Comparison of ENCODE assay signal across 11 mouse cellular contexts in the genomic region with DNA sequence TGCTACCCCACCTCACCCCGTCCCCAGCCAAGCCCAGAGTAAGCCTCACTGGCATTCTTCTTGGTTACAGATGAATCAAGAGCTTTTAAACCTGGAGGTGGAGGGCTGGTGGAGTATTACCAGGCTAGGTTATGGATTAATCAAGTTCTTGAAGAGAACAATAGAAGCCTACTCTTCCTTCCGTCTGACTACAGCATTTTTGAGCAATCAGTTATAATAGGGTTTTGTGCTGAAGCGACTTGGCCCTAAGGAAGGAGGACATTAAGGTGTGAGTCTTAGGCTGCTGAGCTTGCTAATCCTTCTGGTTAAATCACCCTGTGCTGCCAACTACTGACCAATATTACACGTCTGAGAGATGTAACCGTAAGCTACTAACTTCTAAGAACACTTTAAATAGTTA. TPM values are rescaled to one million over a fixed set of nuclear protein-coding genes. Genes with fewer than 3 reads are reported as not detected.
DNase-seq lines count a peak whose midpoint lies in the region; ATAC-seq and TF ChIP-seq lines count a peak whose summit lies in the region.
"Had no signal": no experiment of that assay in that cellular context is flagged by ENCODE, and none has a peak within 500 bp of the region (broad histone marks: within the 10 kb centered on the region; RNA-seq: fewer than 3 reads in every experiment).

No protein-coding gene starts in this region.

- H3K27ac ChIP-seq in gastrocnemius, adult 2 months: no peak overlapping the region
- no peak overlapping the region for H3K27ac ChIP-seq in forebrain, embryonic 16.5 days (ENCODE audit: low read length)
- no peak overlapping the region for H3K27ac ChIP-seq in liver, embryonic 13.5 days

- no peak for DNase-seq in gastrocnemius, adult 2 months
- no peak for DNase-seq in gastrocnemius, postnatal 10 days
- DNase-seq in A20 (ENCODE audit: low read depth, low spot score): peak; percentile 49
- no peak for DNase-seq in liver, embryonic 13.5 days
- no peak for DNase-seq in right cerebral cortex, postnatal 36 days (ENCODE audit: low spot score in 2 of 2)
- no peak for DNase-seq in cerebellum, adult 11-12 months
- DNase-seq in B cell, adult 2 months: no peak
- DNase-seq: lung, postnatal 36 days had no signal

- H3K4me3 ChIP-seq in gastrocnemius, adult 2 months: peak overlapping the region; percentile 69
- H3K4me3 ChIP-seq in forebrain, embryonic 16.5 days (replicated peaks; ENCODE audit: low read length): peak overlapping the region; percentile 46
- H3K4me3 ChIP-seq in liver, embryonic 13.5 days (replicated peaks): peak overlapping the region; percentile 62

- intact Hi-C loops in gastrocnemius, adult 2 months (cut with DNase I): no loop called here

- H3K9me3 ChIP-seq in forebrain, embryonic 16.5 days (ENCODE audit: control insufficient read depth, low read length): no peaks in the 10 kb centered on the region
- H3K9me3 ChIP-seq in liver, embryonic 13.5 days (replicated peaks): no peaks in the 10 kb centered on the region

- H3K4me1 ChIP-seq in forebrain, embryonic 16.5 days (replicated peaks; ENCODE audit: control insufficient read depth, insufficient read depth, low read length): peaks cover 12% of the 10 kb centered on the region
- peaks cover 52% of the 10 kb centered on the region for H3K4me1 ChIP-seq in liver, embryonic 13.5 days (replicated peaks)

- H3K4me2 ChIP-seq in forebrain, embryonic 16.5 days (ENCODE audit: low read length): peak overlapping the region; percentile 64
- H3K4me2 ChIP-seq in liver, embryonic 13.5 days: peak overlapping the region; percentile 80

- peak overlapping the region; percentile 62 for H3K9ac ChIP-seq in forebrain, embryonic 16.5 days (replicated peaks; ENCODE audit: low read depth, low read length)
- H3K9ac ChIP-seq in liver, embryonic 13.5 days: peak overlapping the region; percentile 33; the same call in 1 of the 2 replicates

- H3K36me3 ChIP-seq in forebrain, embryonic 16.5 days (ENCODE audit: control insufficient read depth, insufficient read depth): no peaks in the 10 kb centered on the region
- no peaks in the 10 kb centered on the region for H3K36me3 ChIP-seq in liver, embryonic 13.5 days

- ATAC-seq in forebrain, embryonic 16.5 days: no peak
- no peak for ATAC-seq in liver, embryonic 13.5 days (ENCODE audit: low read depth)

- 0 out of 2 replicates have a peak, but pooled peaks cover 6% of the 10 kb centered on the region for H3K27me3 ChIP-seq in forebrain, embryonic 16.5 days (replicated peaks; ENCODE audit: control insufficient read depth, insufficient read depth, low read length)
- peaks cover 39% of the 10 kb centered on the region for H3K27me3 ChIP-seq in liver, embryonic 13.5 days

- no peak for TF ChIP-seq CTCF in gastrocnemius, adult 2 months (IDR thresholded peaks at IDR 0.05)

- 10% methylated on average over 5 of the region's 5 CpGs for WGBS in forebrain, embryonic 16.5 days
- 15% methylated on average over 5 of the region's 5 CpGs for WGBS in liver, embryonic 13.5 days (ENCODE audit: insufficient replicate concordance)

RNA-seq across cellular contexts. Expression of a gene that starts 32.2 kb away (rescaled TPM):
- total RNA-seq in gastrocnemius, adult 2 months (2021): not detected
- total RNA-seq in gastrocnemius, postnatal 10 days (2021): not detected
- polyA plus RNA-seq in forebrain, embryonic 16.5 days (2015; fragmentation: Nextera tagmentation; extraction: Ambion mirVana): not detected in 2 replicates
- not detected in 2 replicates for polyA plus RNA-seq in liver, embryonic 13.5 days (2015; fragmentation: Nextera tagmentation; extraction: Ambion mirVana)
- total RNA-seq: adrenal gland, postnatal 10 days; gastrocnemius, adult 18-20 months had no signal

RNA-seq across cellular contexts. Expression of a gene that starts 51.6 kb away (rescaled TPM):
- not detected for total RNA-seq in gastrocnemius, adult 2 months (2021)
- total RNA-seq in gastrocnemius, postnatal 10 days (2021): not detected
- not detected in 2 replicates for polyA plus RNA-seq in forebrain, embryonic 16.5 days (2015; fragmentation: Nextera tagmentation; extraction: Ambion mirVana)
- polyA plus RNA-seq in liver, embryonic 13.5 days (2015; fragmentation: Nextera tagmentation; extraction: Ambion mirVana): not detected in 2 replicates
- total RNA-seq: gastrocnemius, adult 18-20 months had no signal
